Mouse (Mus musculus) frontal cortex, postnatal 10 days (tissue): ENCODE measurements at regions not wholly inside any gene's neighbourhood (a gene's known extent, or its start where the extent isn't known, plus 50 kb on each side); places are given as distances from the start of the nearest gene placed in this dataset.

Source experiments
- DNase-seq, 2 experiments: peaks; one replicate each; pipeline ENCODE4 v3.0.0; 2022; ENCODE audit warnings: low spot score in 2 of 2, mixed read lengths in 1 of 2

GRCm38 (mm10) chr5:119400223-119400935 is 270.1 kb upstream of the Tbx3 start:
- no peak for DNase-seq

- no peak for DNase-seq
These were observed 268.6 kb upstream of the Tbx3 start for GRCm38 (mm10) chr5:119401915-119402314.

- no peak for DNase-seq
These were observed 267.8 kb upstream of the Tbx3 start for GRCm38 (mm10) chr5:119402651-119403050.

GRCm38 (mm10) chr5:119410966-119411365 is 259.5 kb upstream of the Tbx3 start:
- no peak for DNase-seq

- no peak for DNase-seq
These were observed 254.6 kb upstream of the Tbx3 start for GRCm38 (mm10) chr5:119415835-119416234.

GRCm38 (mm10) chr5:119418486-119418885 is 252.0 kb upstream of the Tbx3 start:
- DNase-seq: no peak

GRCm38 (mm10) chr5:119427511-119428019 is 242.9 kb upstream of the Tbx3 start:
- no peak for DNase-seq

- DNase-seq: no peak
These were observed 239.2 kb upstream of the Tbx3 start for GRCm38 (mm10) chr5:119431271-119431756.

- DNase-seq: no peak
These were observed 235.9 kb upstream of the Tbx3 start for GRCm38 (mm10) chr5:119434572-119434971.

- DNase-seq: no peak
These were observed 222.0 kb upstream of the Tbx3 start for GRCm38 (mm10) chr5:119448494-119448893.

GRCm38 (mm10) chr5:119449166-119449565 is 221.3 kb upstream of the Tbx3 start:
- DNase-seq: peak; percentile 9 to 17

- no peak for DNase-seq
These were observed 210.7 kb upstream of the Tbx3 start for GRCm38 (mm10) chr5:119459751-119460150.

- no peak for DNase-seq
These were observed 207.6 kb upstream of the Tbx3 start for GRCm38 (mm10) chr5:119462659-119463530.

GRCm38 (mm10) chr5:119464553-119464952 is 205.9 kb upstream of the Tbx3 start:
- no peak for DNase-seq

- no peak for DNase-seq
These were observed 203.0 kb upstream of the Tbx3 start for GRCm38 (mm10) chr5:119467346-119468085.

GRCm38 (mm10) chr5:119477926-119478325 is 192.5 kb upstream of the Tbx3 start:
- no peak for DNase-seq

- DNase-seq: no peak
These were observed 192.1 kb upstream of the Tbx3 start for GRCm38 (mm10) chr5:119478331-119478730.

- DNase-seq: peak; percentile 27 to 39
These were observed 190.0 kb upstream of the Tbx3 start for GRCm38 (mm10) chr5:119480191-119481190.

- no peak for DNase-seq
These were observed 186.8 kb upstream of the Tbx3 start for GRCm38 (mm10) chr5:119483706-119484105.

- no peak for DNase-seq
These were observed 184.3 kb upstream of the Tbx3 start for GRCm38 (mm10) chr5:119486196-119486595.

- DNase-seq: no peak
These were observed 183.3 kb upstream of the Tbx3 start for GRCm38 (mm10) chr5:119487184-119487583.
